Mouse (Mus musculus) forelimb bud, embryonic 11.5 days (tissue): ENCODE data around the gene Gm48552.
A peak's percentile ranks its signal among the peaks of the same experiment; 100 is the strongest.

ENCODE experiments used
- DNase-seq: peaks from one replicate; pipeline ENCODE4 v3.0.0-alpha.2; 2012; ENCODE audit warnings: low read depth, low spot score

Gm48552 gene

DNA sequence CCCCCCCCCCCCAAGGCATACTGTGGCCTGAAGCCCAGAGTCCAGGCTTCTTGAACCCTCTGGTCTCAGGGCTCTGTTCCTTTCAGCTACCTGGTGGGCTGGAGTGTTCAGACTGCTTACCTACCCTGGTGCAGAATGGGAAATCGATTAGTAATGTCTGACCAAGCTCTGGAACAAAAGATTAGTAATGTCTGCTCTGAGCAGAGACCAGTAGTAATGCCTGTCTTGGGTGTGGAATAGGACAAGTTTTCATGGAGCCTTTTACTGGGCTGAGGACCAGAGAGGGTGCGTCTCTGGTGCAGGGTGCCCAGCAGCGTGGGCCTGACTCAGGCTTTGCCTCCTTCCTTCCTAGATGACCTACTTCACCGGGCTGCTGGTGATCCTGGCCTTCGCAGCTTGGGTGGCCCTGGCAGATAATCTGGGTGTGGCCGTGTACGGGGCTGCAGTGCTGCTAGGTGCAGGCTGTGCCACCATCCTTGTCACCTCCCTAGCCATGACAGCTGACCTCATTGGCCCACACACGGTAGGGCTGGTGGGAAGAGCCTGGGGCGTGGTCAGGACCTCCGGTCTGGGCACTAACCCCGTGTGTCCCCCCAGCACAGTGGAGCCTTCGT is 26.4 kb upstream of the Gm48552 start:
- no peak for DNase-seq

DNA sequence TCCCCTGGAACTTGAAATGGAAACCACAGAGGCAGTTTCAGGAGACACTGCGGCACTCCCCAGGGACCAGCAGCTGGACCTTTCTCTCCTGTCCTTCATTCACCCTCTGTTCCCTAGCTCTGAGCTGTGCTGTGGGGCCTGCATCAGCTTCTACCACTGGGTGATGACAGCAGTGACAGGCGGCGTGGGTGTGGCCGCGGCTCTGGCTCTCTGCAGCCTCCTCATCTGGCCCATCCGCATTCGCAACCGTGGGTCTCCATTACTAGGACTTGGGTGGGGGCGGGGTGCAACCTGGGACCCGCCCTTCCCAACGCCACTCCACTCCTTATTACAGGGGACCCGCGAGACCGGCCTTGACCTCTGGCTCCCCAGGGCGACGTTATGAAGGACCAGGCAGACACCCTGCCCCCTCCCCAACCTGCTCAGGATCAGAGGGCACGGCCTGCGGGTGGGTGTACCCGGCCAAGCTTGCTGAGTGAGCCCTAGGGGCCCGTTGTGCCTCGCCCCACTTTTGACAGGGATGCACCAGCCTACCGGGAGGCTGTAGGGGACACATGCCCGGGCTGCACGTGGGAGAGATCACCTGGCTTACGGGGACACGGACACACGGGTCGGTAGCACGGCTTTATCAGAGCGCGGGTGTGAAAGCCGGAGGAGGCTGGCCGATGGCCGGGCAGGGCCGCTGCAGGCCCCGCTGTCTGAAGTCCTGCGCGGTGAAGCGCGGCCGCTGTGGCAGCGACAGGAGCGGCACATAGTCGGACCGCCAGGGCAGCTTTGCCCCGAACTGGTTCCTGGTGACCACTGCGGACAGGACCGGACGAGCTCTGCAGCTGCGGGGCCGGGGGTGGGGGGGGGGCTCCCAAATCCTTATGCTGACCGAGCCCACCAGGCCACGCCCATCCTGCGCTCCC is 25.1 kb upstream of the Gm48552 start:
- no peak for DNase-seq

DNA sequence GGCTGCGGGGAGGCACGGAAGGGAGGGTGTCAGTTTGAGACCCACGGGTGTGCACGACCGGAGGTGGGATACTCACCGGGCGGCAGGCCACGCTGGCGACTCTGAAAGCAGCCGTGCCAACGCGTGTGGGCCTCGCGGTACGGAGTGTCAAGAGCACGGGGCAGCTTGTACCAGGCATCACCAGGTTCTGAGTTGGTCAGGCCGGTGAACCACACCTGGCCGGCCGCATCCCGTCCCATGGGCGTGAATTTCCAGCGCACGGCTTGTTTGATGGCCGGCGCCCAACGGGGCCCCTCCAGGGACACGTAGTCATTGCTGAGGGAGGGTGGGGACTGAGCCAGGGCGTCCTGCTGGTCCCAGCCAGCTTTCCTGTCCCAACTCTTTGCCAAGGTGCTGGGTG is 24.1 kb upstream of the Gm48552 start:
- DNase-seq, result no peak

DNA sequence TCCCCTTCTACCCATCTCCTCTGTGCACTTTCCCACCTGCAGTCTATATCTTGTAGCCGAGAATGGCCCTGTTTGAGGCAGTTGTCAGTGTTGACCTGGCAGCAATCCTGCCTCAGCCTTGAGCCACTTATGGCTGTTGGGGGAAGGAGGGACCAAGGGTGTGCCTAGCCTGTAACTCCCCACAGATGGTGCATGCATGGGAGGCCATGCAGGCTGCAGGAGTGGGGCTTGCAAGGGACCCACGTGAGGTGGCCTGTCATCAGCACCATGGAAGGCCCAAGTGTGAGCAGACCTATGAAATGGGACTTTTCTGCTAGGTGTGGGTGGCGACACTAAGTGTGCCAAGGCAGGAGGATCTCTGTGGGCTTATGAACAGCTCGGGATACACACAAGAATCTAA is 23.7 kb upstream of the Gm48552 start:
- DNase-seq, result no peak

DNA sequence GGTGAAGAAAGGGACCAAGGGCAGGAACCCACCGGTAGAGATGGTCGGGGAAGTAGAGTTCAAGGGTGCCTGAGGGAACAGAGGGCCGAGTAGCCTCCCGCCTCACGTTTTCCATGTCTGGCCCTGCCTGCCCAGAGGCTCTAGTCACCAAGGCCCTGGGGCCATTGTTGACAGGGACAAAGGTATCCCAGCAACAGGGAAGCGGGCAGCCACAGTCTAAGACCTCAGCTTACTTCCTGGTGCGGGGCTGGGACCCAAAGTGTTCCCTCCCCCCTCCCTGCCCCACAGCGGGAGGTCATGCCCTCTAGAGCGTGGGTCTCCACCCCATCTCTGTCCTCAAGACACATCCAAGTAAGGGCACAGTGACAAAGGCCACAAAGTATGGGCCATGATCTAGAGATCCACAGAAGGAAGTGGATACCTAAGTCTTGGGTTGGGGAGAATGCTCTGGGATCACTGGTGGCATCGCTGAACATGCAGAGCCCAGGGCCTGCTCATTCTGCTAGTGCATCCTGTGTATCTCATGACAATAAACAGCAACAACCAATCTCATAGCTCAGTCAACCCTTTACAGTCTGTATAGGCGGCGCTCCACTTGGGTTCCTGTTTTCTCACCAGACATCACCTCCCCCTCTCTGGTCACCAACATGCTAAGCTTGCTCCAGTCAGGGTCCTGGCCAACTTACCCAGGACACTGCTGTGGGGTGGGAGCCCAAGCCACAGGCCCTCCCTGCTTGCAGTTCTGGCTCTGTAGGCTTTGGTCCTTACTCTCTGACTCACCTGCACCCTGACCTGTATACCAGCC is 22.9 kb upstream of the Gm48552 start, which contains the start of gene 4930404N11Rik:
Gene 4930404N11Rik, minus strand, starts transcription at position 145 of the 805 bp plus-strand sequence.
- DNase-seq, result no peak

DNA sequence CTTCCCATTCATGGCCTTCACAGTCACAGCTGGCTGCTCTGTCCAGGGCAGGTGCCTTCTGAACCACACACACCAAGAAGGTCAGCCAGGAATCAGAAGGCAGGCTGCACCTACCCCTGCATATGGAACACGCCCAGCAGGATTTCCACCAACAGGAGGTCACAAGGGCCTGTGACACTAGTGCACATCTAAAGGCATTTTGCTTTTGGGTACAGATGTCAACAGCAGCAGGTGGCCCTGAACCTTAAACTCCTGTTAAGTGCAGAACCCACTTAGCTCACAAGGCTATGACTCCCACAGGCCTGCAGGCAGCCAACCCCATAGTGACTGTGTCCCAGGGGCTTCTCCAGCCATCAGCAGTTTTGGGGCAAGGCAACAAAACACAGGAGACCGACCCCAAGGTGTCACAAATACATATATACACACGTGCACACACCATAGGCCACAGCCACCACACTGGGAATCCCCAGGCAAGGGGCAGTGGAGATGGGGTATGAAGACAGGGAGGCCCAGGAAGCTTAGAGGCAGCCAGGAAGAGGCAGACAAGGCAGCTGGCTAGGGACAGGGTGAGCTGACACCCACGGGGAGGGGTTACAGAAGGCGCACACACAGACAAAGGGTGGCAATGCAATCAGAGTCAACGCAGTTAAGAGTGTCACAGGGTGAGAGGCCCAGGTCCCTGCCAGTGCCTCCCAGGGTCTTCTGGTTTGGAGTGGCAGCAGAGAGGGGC is 22.2 kb upstream of the Gm48552 start:
- DNase-seq, result no peak

DNA sequence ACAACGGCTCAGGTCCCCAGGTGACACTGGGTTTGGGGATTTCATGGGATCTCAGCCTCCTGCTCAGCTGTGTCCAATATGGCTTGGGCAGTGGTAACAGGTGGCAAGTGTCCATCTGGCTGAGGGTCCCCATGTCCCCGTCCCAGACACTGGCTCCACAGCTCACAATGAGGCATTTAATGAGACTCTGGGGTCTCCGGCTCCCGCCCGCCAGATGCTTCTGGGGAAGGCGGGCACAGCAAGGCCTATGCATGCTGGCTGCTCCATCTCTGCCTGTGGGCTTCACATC is 21.7 kb upstream of the Gm48552 start:
- DNase-seq, result no peak

DNA sequence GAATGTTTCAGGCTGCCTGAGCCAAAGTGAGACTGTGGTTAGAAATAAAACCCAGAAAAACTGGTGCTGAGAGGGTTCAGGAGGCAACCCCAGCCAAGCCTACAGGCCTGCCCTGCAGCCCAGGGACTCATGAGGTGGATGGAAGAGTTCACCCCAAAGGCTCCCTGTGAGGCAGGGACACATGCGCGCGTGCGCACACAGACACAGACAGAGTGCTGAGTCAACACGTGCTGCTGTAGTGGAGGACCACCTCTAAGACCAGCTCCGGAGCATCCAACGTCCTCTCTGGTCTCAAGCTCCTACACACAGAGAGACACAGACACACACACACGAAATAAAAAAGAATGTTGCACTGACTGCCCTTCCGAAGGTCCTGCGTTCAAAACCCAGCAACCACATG is 13.5 kb upstream of the Gm48552 start:
- DNase-seq, result no peak

DNA sequence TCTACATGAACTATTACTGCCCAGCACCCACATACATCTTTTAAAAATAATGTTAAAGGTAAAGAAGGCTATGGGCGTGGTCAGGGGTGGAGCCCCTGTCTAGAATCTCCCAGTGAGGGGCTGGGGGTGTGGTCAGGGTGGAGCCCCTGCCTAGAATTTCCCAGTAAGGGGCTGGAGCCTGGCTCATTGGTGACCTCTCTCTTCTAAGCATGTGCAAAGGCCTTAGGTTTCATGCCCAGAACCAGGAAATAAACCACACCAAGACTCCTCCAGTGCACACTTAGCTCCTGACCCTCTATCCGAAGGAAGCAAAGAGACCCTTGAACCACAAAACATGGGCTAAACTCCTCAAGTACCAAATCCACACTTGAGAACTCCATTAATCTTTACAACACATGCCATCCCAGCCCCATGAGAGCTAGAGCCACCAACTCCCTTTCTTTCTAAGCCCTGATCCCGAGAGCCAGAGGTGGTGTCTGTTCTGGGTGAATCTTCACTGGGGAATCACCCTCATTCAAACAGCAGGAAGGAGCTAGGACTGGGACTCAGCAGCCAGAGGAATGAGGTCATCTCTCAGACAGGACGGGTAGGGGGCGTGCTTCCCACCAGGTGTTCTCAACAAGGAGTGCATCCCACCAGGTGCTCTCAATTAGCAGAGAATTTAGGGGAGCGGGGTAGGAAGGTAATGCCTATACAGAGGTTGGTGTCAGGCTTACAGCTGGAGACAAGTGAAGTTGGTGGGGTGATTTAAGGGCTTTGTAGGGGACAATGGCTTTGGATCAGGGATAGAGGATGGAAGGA is 12.0 kb upstream of the Gm48552 start:
- DNase-seq, result no peak

DNA sequence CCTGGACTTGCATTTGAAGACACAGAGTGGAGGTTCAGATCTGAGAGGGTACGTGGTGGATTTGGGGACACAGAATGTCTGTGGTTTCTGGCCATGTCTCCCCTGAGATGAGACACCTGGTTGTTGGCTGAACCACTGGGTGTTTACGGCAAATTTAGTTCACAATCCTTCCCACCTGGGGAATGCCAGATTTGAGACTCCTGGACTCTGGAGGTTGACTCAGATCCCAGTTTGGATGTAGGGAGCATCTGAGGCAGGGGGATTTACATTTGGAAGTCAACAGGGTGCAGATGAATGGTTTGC is 11.5 kb upstream of the Gm48552 start:
- DNase-seq, result no peak

DNA sequence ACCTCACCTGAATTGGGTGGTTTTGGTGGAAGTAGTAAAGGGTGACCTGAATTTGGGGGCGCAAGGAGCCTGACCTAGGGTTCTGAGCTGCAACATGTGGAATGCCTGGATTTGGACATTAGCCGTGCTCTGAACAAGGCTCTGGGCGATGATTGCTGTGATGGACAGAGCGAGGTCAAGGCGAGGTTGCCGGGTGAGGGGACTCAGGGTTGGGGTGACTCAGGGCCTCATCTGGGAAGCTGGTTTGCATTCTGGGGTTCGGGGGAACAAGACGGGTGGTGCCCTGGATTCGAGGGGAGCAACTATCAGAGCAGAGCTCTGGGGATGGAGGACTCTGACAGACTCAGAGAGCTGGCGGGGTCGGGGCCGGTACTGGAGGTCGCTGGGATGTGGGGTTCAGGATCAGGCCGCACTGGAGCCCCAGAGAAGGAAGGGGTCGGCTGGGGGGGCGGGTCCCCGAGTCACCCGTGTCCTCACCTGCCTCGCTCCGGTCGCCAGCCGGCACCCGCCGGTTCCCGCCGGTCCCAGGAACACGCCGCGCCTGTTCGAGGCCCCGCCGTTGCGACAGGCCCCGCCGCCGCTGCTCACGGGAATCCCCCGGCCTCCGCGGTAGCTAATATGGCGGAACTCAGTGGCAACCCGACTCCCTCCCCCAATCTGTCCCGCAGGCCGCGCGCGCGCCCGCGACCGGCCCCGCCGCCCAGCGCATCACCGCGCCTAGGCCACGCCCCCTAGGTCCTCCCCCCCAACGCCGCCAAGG is 10.8 kb upstream of the Gm48552 start, which contains the start of gene Fzr1:
Gene Fzr1, minus strand, starts transcription at position 724 of the 760 bp plus-strand sequence.
- DNase-seq, result no peak

DNA sequence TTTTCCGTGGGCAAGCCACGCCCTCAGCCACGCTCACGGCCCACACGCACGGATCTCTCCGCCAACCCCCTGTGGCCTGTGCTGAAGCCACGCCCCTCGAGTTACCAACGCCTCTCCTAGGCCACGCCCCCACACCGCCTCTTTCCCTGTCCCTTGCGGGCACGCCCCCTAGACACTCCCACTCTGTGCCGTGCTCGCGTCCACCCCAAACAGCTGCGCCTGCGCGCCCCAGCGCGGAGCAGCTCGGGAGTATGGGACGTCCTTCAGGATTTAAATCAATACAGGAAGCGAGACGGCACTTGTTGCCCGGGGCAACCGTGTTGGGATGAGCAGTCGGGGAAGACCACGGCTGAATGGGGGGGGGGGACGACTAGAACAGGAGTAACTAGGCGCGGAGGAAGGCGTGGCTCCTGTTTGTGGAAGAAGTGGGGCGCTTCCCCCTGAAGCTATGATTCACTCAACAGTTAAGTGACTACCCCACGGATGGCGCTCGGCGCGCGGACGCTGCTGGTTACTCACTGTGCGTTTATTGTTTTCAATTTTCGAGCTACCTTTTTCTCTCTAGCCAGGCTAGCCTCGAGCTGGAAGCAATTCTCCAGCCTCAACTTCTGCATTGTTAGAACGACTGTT is 10.1 kb upstream of the Gm48552 start:
- peak; percentile 100 for DNase-seq

DNA sequence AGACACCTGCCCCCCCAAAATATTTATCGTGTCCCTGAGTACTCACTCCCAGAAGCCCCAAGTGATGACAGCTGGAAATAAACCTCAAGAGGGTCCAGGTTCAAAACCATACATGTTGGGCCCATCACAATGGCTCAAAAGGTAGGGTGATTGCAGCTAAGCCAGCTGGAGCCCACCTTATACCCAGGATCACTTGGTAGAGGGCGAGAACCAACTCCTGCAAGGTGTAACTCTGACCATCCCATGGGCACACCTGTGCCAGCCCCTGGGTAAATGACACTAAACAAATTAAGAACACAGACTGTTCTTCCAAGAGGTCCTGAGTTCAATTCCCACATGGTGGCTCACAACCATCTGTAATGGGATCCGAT is 9.6 kb upstream of the Gm48552 start:
- DNase-seq, result no peak

DNA sequence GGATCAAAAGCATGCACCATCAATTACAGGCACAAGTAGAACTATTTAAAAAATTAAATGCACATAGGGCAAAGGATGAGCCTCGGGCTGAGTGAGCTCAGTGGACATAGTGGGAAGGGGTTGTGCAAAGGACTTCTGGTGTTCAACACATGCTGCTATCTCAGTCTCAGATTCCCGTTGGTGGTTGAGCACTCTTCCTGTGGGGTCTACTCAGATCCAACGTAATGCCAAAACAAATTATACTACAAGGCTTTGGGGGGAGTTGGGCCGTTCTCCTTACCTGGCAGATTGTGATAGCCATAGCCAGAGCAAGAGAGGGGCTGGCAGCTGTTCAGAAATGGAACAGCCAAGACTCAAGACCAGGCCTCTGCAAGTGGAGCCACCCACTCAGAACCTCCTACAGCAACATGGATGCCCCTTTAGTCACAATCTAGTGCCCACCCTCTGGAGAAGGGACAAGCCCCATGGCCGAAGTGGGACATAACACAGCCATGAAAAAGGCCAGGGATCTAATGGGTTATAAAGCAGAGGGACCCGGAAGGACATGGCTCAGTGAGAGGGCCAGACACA is 8.9 kb upstream of the Gm48552 start:
- no peak for DNase-seq

DNA sequence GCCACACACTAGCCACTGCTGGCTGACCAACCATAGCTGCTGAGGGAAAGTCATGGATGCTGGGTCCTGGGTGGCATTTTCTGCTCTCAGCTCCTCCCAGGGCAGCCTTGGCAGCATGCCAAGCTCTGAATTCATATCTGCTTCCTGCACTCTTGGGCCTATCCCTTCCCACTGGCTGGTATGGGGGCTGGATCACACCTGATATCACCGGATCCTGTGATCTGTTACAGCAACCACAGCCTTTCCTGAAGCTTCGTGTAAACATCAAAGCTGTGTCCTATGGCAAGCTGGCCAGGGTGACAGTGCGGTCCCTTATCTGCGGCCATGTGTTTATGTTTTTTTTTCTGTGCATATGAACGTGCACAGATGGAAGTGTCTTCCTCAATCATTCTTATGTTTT is 6.8 kb upstream of the Gm48552 start:
- no peak for DNase-seq

DNA sequence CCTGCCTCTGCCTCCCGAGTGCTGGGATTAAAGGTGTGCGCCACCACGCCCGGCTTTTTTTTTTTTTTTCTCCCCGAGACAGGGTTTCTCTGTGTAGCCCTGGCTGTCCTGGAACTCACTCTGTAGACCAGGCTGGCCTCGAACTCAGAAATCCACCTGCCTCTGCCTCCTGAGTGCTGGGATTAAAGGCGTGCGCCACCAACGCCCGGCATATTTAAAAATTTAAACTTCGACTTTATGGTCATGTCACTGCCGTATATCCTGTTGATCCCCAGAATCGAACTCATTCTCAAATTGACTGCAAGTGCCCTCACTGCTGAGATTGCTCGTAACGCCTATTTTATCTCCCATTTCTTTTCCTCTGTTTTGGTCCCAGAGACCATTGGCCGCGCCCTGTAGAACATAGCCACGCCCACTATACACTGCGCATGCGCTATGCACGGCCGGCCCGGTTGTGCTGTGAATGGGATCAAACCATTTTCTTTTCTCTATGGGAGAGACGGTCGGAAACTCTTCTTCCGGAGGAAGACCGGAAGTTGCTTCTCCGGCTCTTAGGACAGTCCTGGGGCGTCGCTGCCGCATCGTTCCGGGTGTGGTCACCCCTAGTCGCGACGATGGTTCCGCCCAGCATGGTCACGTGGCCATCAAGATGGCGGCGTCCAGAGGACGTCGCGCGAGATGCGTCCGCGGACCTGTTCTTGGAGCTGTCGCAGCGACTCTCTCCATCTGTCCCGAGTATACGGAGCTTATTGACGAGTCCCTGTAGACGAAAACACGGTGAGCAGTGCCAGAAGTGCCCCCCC is 4.8 kb upstream of the Gm48552 start, which contains the start of the genes Dohh and Gm48551:
Gene Dohh, plus strand, starts transcription at position 627 of the 803 bp plus-strand sequence.
Gene Gm48551, plus strand, starts transcription at position 665 of the 803 bp plus-strand sequence.
- DNase-seq, result peak; percentile 97

DNA sequence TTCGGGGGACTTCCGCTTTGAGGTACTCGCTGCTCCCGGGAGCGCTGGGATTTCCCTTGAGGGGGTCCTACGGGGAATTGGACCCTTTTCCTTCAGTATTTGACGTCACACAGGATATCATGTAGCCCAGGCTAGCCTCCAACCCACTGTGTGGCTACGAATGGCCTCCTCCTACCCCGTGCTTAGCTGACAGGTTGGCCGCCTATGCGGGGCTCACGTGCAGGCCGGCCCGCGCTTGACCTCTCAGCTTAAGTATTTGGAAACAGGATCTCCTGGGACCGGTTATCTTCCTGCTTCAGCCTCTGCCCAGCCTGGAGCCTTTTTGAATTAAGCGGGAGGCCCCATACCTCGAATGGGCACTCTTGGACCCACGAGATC is 4.2 kb upstream of the Gm48552 start:
- no peak for DNase-seq

DNA sequence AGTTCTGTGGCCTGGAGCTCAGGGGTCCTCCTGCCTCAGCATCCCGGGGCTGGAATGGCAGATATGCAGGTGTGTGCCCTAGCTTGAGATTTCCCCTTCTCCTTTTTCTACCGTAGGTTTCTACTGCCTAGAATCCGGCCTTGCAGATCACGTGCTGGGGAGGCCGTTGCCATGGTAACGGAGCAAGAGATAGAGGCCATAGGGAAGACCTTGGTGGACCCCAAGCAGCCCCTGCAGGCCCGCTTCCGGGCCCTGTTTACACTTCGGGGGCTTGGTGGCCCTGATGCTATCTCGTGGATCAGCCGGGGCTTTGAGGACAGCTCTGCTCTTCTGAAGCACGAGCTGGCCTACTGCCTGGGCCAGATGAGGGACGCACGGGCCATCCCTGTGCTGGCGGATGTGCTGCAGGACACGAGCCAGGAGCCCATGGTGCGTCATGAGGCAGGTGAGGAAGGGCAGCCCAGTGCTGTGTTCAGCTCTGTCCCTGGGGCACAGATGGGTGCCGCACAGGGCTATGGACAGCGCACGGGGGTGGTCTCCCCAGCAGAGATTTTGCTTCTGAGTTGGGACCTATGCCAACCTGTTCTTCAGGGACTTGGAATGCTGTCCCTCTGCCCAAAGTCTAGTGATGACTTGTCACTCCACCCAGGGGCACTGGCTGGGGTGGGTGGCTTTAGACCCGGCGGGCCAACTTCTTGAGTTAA is 3.0 kb upstream of the Gm48552 start:
- DNase-seq, result no peak
